Mouse (Mus musculus): ENCODE data around the gene Fbxo2. TPM values are rescaled to one million over a fixed set of nuclear protein-coding genes. Genes with fewer than 3 reads are reported as not detected.

The Fbxo2 gene
- polyA plus RNA-seq, 2 experiments = 0.04 to 0.08 TPM

GRCm38 (mm10) chr4:148204873-148205232 is 44.4 kb downstream of the Fbxo2 start:
- Histone ChIP-seq H3K4me3 (ENCODE audit: insufficient read depth in 1 of 2, low read depth in 2 of 2, low read length in 2 of 2) (peak overlapping the region in 1 of 2 experiments; percentile 45; a peak in 2 of 4 replicates), H3K27me3 (ENCODE audit: control insufficient read depth, insufficient read depth, low read length) (peaks cover 5% of the 10 kb centered on the region; the same call in 1 of the 2 replicates), H3K4me1 (replicated peaks; ENCODE audit: control insufficient read depth in 2 of 2, insufficient read depth in 2 of 2, low read length in 1 of 2) (peaks cover 37 to 49% of the 10 kb centered on the region in 2 experiments), H3K27ac (peak overlapping the region; percentile 97), H3K9ac (replicated peaks) (peak overlapping the region; percentile 79), H3K36me3 (replicated peaks; ENCODE audit: control insufficient read depth, insufficient read depth, low read depth) (no peaks in the 10 kb centered on the region), H3K4me2 (ENCODE audit: low read depth) (peak overlapping the region; percentile 85), H3K9me3 (ENCODE audit: control insufficient read depth, low read length) (no peaks in the 10 kb centered on the region)
- no peak for TF ChIP-seq EP300 (IDR thresholded peaks at IDR 0.05; ENCODE audit: low read depth)
- TF ChIP-seq CTCF (IDR thresholded peaks at IDR 0.05; ENCODE audit: low read depth) = no peak
- ATAC-seq (ENCODE audit: insufficient read depth) (no peak), DNase-seq (ENCODE audit: low read depth in 3 of 3, low spot score in 3 of 3) (no peak)
- 54% methylated on average over 6 of the region's 6 CpGs for WGBS (ENCODE audit: insufficient replicate concordance)

- no peak for TF ChIP-seq EP300 (IDR thresholded peaks at IDR 0.05; ENCODE audit: low read depth)
- TF ChIP-seq CTCF (IDR thresholded peaks at IDR 0.05; ENCODE audit: low read depth) = no peak
Measured at GRCm38 (mm10) chr4:148214460-148215136, 54.2 kb downstream of the Fbxo2 start.

GRCm38 (mm10) chr4:148215264-148215900 is 55.0 kb downstream of the Fbxo2 start:
- Histone ChIP-seq H3K27ac (no peak overlapping the region), H3K36me3 (replicated peaks; ENCODE audit: control insufficient read depth, insufficient read depth, low read depth) (no peaks in the 10 kb centered on the region), H3K4me3 (ENCODE audit: insufficient read depth in 1 of 2, low read depth in 2 of 2, low read length in 2 of 2) (no peak overlapping the region), H3K4me1 (replicated peaks; ENCODE audit: control insufficient read depth in 2 of 2, insufficient read depth in 2 of 2, low read length in 1 of 2) (no peaks in the 10 kb centered on the region), H3K27me3 (ENCODE audit: control insufficient read depth, insufficient read depth, low read length) (peaks cover 6% of the 10 kb centered on the region), H3K9ac (replicated peaks) (no peak overlapping the region), H3K9me3 (ENCODE audit: control insufficient read depth, low read length) (no peaks in the 10 kb centered on the region), H3K4me2 (ENCODE audit: low read depth) (no peak overlapping the region; the same call in 1 of the 2 replicates)
- TF ChIP-seq EP300 (IDR thresholded peaks at IDR 0.05; ENCODE audit: low read depth) = no peak
- no peak for TF ChIP-seq CTCF (IDR thresholded peaks at IDR 0.05; ENCODE audit: low read depth)
- DNase-seq (ENCODE audit: low read depth in 3 of 3, low spot score in 3 of 3) (no peak), ATAC-seq (ENCODE audit: insufficient read depth) (no peak)
- WGBS (ENCODE audit: insufficient replicate concordance) = 49% methylated on average over 11 of the region's 11 CpGs

More at GRCm38 (mm10) chr4:148214460-148215136, 54.2 kb downstream of the Fbxo2 start:
- 49% methylated on average over 5 of the region's 5 CpGs for WGBS (ENCODE audit: insufficient replicate concordance)
- H3K27me3 ChIP-seq (ENCODE audit: control insufficient read depth, insufficient read depth, low read length) = peaks cover 5% of the 10 kb centered on the region
- no peaks in the 10 kb centered on the region for H3K9me3 ChIP-seq (ENCODE audit: control insufficient read depth, low read length)
- H3K4me2 ChIP-seq (ENCODE audit: low read depth) = no peak overlapping the region
- H3K4me1 ChIP-seq (replicated peaks; ENCODE audit: control insufficient read depth in 2 of 2, insufficient read depth in 2 of 2, low read length in 1 of 2) = no peaks in the 10 kb centered on the region
- H3K36me3 ChIP-seq (replicated peaks; ENCODE audit: control insufficient read depth, insufficient read depth, low read depth) = no peaks in the 10 kb centered on the region
- H3K27ac ChIP-seq = no peak overlapping the region
- no peak overlapping the region for H3K9ac ChIP-seq (replicated peaks)
- H3K4me3 ChIP-seq (ENCODE audit: insufficient read depth in 1 of 2, low read depth in 2 of 2, low read length in 2 of 2) = no peak overlapping the region
- ATAC-seq (ENCODE audit: insufficient read depth) (no peak), DNase-seq (ENCODE audit: low read depth in 3 of 3, low spot score in 3 of 3) (no peak)

Small RNAs within 50 kb of the gene (microRNA-seq; reads per million reads assigned to microRNA genes)
- not detected for gene Mir7022

Other genes starting within 250 kb of the Fbxo2 start
- 15.5 and 16.9 TPM in 2 replicates for gene Plod1, start 223.9 kb upstream of the Fbxo2 start, polyA plus RNA-seq (2012; rRNA removed)
- gene Plod1, start 223.9 kb upstream of the Fbxo2 start, polyA plus RNA-seq (2014; fragmentation: Nextera tagmentation; extraction: Ambion mirVana) = 20.2 and 23.7 TPM in 2 replicates
- 18.8 and 23.7 TPM in 2 replicates for gene 2510039O18Rik, start 219.7 kb upstream of the Fbxo2 start, polyA plus RNA-seq (2012; rRNA removed)
- 7.8 and 8.1 TPM in 2 replicates for gene 2510039O18Rik, start 219.7 kb upstream of the Fbxo2 start, polyA plus RNA-seq (2014; fragmentation: Nextera tagmentation; extraction: Ambion mirVana)
- gene Nppb, start 174.8 kb upstream of the Fbxo2 start, polyA plus RNA-seq (2012; rRNA removed) = not detected in 2 replicates
- not detected in 2 replicates for gene Nppb, start 174.8 kb upstream of the Fbxo2 start, polyA plus RNA-seq (2014; fragmentation: Nextera tagmentation; extraction: Ambion mirVana)
- not detected in 2 replicates for gene Nppa, start 159.9 kb upstream of the Fbxo2 start, polyA plus RNA-seq (2012; rRNA removed)
- gene Nppa, start 159.9 kb upstream of the Fbxo2 start, polyA plus RNA-seq (2014; fragmentation: Nextera tagmentation; extraction: Ambion mirVana) = not detected in 2 replicates
- gene Clcn6, start 121.8 kb upstream of the Fbxo2 start, polyA plus RNA-seq (2012; rRNA removed) = 2.4 and 2.7 TPM in 2 replicates
- gene Clcn6, start 121.8 kb upstream of the Fbxo2 start, polyA plus RNA-seq (2014; fragmentation: Nextera tagmentation; extraction: Ambion mirVana) = 0.66 and 1.0 TPM in 2 replicates
- gene Mthfr, start 121.5 kb upstream of the Fbxo2 start, polyA plus RNA-seq (2012; rRNA removed) = 9.1 and 9.2 TPM in 2 replicates
- 7.0 and 7.7 TPM in 2 replicates for gene Mthfr, start 121.5 kb upstream of the Fbxo2 start, polyA plus RNA-seq (2014; fragmentation: Nextera tagmentation; extraction: Ambion mirVana)
- 4.0 and 4.1 TPM in 2 replicates for gene Agtrap, start 72.6 kb upstream of the Fbxo2 start, polyA plus RNA-seq (2012; rRNA removed)
- gene Agtrap, start 72.6 kb upstream of the Fbxo2 start, polyA plus RNA-seq (2014; fragmentation: Nextera tagmentation; extraction: Ambion mirVana) = 8.2 and 9.9 TPM in 2 replicates
- gene Mad2l2, start 30.2 kb upstream of the Fbxo2 start, polyA plus RNA-seq (2012; rRNA removed) = 7.5 and 9.4 TPM in 2 replicates
- 17.7 and 19.1 TPM in 2 replicates for gene Mad2l2, start 30.2 kb upstream of the Fbxo2 start, polyA plus RNA-seq (2014; fragmentation: Nextera tagmentation; extraction: Ambion mirVana)
- 0.16 and 0.22 TPM in 2 replicates for gene Draxin, start 29.9 kb upstream of the Fbxo2 start, polyA plus RNA-seq (2012; rRNA removed)
- gene Draxin, start 29.9 kb upstream of the Fbxo2 start, polyA plus RNA-seq (2014; fragmentation: Nextera tagmentation; extraction: Ambion mirVana) = 0.04 and 0.05 TPM in 2 replicates
- gene Fbxo6, start 8.5 kb upstream of the Fbxo2 start, polyA plus RNA-seq (2012; rRNA removed) = 7.4 and 7.5 TPM in 2 replicates
- gene Fbxo6, start 8.5 kb upstream of the Fbxo2 start, polyA plus RNA-seq (2014; fragmentation: Nextera tagmentation; extraction: Ambion mirVana) = 15.0 and 15.1 TPM in 2 replicates
- gene Fbxo44, start 139 bp upstream of the Fbxo2 start, polyA plus RNA-seq (2012; rRNA removed) = 1.0 and 1.2 TPM in 2 replicates
- 0.43 and 0.46 TPM in 2 replicates for gene Fbxo44, start 139 bp upstream of the Fbxo2 start, polyA plus RNA-seq (2014; fragmentation: Nextera tagmentation; extraction: Ambion mirVana)
- 0.04 TPM in 1 of 2 replicates, not detected in the other for gene Disp3, start 127.3 kb downstream of the Fbxo2 start, polyA plus RNA-seq (2012; rRNA removed)
- gene Disp3, start 127.3 kb downstream of the Fbxo2 start, polyA plus RNA-seq (2014; fragmentation: Nextera tagmentation; extraction: Ambion mirVana) = not detected in 2 replicates

Measured in liver, embryonic 14.5 days (tissue).